Mouse (Mus musculus) cortical plate, adult 2 months (tissue): ENCODE results near the gene Snrk.

Source experiments
- CTCF ChIP-seq: fragments of 200-500 bp; IDR thresholded peaks from 2 replicates; pipeline ENCODE4 v1.5.1; 2011; ENCODE audit warnings: mild to moderate bottlenecking, control low read depth, low read length; ENCODE audit not compliant: insufficient read depth; ENCODE audit errors: extremely low read depth
- POLR2A ChIP-seq: fragments of 200-500 bp; IDR thresholded peaks from 2 replicates; pipeline ENCODE4 v1.6.1; 2011; ENCODE audit warnings: mild to moderate bottlenecking, low read length, control low read depth; ENCODE audit not compliant: insufficient read depth; ENCODE audit errors: extremely low read depth

DNA sequence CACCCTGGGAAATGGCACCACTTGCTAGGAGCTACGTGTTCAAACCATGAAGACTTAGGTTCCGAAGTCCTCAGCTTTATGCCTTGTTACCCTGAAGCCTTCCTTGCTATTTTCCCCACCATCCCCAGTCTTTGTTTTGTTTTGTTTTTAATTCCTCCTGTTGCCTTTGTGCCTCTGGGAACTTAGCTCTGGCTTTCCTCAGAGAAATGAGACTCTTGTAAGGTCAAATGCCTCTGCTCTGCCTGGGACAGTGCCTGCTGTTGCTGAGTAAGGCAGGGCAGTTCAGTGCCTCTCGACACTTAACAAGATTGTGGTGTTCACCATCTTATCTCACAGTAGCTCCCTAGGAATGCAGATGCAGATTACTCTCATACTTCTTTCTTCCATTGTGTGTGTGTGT, 36.4 kb downstream of the Snrk start:
- TF ChIP-seq CTCF (no peak), POLR2A (no peak)
